Mouse (Mus musculus) hindbrain, embryonic 12.5 days (tissue): ENCODE measurements at regions not wholly inside any gene's neighbourhood (a gene's known extent, or its start where the extent isn't known, plus 50 kb on each side); places are given as distances from the start of the nearest gene placed in this dataset.

Experiments used
- ATAC-seq: fragments of 200-750 bp; cut with Nextera tagmentation; 2 replicates; pipeline ENCODE4 v1.8.0; 2017; ENCODE audit warnings: moderate TSS enrichment; ENCODE audit not compliant: low FRiP score
- H3K27ac ChIP-seq: fragments of 300-500 bp; sonication (generic); 2 replicates; pipeline ENCODE4 v1.5.1; 2016; ENCODE audit warnings: mild to moderate bottlenecking
- H3K27me3 ChIP-seq: fragments of 300-500 bp; sonication (generic); 2 replicates; pipeline ENCODE4 v1.6.1; 2016; ENCODE audit warnings: mild to moderate bottlenecking
- H3K36me3 ChIP-seq: fragments of 300-500 bp; sonication (generic); 2 replicates; pipeline ENCODE4 v1.6.1; 2016; ENCODE audit warnings: mild to moderate bottlenecking
- H3K4me1 ChIP-seq: fragments of 300-500 bp; sonication (generic); 2 replicates; pipeline ENCODE4 v1.6.1; 2016
- H3K4me2 ChIP-seq: fragments of 300-500 bp; sonication (generic); replicated peaks from 2 replicates; pipeline ENCODE4 v1.6.1; 2016; ENCODE audit warnings: mild to moderate bottlenecking
- H3K4me3 ChIP-seq: fragments of 300-500 bp; sonication (generic); 2 replicates; pipeline ENCODE4 v1.5.1; 2016; ENCODE audit warnings: mild to moderate bottlenecking
- H3K9ac ChIP-seq: fragments of 300-500 bp; sonication (generic); 2 replicates; pipeline ENCODE4 v1.6.1; 2016; ENCODE audit warnings: mild to moderate bottlenecking, moderate library complexity
- H3K9me3 ChIP-seq: fragments of 300-500 bp; sonication (generic); replicated peaks from 2 replicates; pipeline ENCODE4 v1.6.1; 2016; ENCODE audit warnings: mild to moderate bottlenecking
- WGBS: fragments of 180-500 bp; shearing (Covaris S2); methylation state at CpG from one replicate; pipeline ENCODE4 v1.1.7; 2016; 5-methylcytosine and 5-hydroxymethylcytosine counted together

DNA sequence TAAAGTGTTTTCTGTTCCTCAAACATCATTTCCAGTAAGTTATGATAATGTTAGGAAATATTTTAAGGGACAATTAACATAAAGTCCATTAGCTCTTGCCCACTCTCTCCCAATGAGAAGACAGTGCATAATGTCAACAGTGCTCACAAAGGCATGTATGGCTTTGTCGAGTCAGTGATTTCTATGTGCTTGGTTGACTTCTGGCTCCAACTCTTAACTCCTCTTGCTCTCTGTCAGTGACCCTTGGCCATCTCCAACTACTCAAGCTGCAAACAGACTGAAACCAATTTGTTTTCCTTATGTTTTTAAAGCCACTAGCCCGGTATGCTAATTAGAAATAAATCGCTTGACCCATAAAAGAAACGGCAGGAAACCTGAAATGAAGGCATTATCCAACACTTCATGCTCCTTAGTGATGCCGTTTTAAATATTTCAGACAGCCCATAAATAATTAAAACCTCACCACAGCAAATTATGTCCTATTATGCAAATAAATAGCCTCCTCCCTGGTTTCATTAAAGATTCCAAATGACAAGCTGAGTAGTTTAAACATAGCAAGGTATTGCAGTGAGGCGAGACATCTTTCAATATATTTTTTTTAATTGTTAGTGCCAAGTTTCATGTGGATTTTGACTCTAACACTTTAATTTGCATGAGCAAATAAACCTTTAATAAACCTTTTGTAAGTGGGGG, 1864.6 kb upstream of the Tenm3 start:
- Histone ChIP-seq H3K36me3 (no peaks in the 10 kb centered on the region), H3K9me3 (no peaks in the 10 kb centered on the region), H3K9ac (no peak overlapping the region), H3K4me1 (0 out of 2 replicates have a peak, but pooled peaks cover 4% of the 10 kb centered on the region), H3K4me2 (no peak overlapping the region), H3K4me3 (no peak overlapping the region), H3K27ac (no peak overlapping the region), H3K27me3 (no peaks in the 10 kb centered on the region)
- 24% methylated on average over 6 of the region's 6 CpGs for WGBS
- peak; percentile 80 for ATAC-seq

DNA sequence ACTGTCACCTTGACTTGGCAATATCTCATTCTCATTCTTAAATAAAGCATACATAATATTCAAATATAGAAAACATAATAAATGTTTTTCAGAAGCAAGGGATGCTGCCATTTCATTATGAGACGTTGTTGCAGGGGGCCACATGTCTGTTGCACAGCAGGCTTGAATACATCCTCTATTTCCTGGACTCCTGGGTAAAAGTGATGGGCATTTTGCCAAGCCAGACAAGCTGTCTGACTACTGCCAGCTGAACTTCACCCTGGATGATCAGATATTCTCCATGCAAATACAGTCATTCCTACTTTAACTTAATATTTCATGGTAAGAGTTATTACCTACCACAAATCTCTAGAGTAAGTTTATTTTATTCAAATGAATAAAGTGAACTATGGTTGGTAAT, 1860.5 kb upstream of the Tenm3 start:
- no peak overlapping the region for H3K27ac ChIP-seq
- H3K4me1 ChIP-seq = 0 out of 2 replicates have a peak, but pooled peaks cover 4% of the 10 kb centered on the region
- ATAC-seq = no peak
- no peaks in the 10 kb centered on the region for H3K27me3 ChIP-seq
- no peaks in the 10 kb centered on the region for H3K9me3 ChIP-seq
- H3K9ac ChIP-seq = no peak overlapping the region
- H3K36me3 ChIP-seq = no peaks in the 10 kb centered on the region
- WGBS = 39% methylated on average over 1 of the region's 1 CpGs
- no peak overlapping the region for H3K4me2 ChIP-seq
- H3K4me3 ChIP-seq = no peak overlapping the region

DNA sequence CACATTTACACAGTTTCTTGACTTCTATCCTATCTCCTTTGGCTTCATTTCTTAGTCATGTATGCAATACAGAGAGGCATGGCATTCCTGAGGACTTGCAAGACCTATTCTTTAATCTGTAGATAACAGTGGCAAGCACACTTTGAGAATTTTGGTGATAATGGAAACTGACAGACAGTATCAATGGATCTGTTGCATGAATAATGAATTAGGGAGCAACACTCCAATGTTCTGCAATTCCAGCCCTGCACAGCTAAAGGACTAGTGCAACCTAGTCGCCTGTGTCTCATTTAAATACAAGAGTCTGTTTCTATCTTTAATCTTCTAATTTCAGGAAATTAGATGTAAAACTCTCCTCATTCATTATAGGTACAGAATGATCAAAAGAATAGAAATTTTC, 1845.3 kb upstream of the Tenm3 start:
- no peaks in the 10 kb centered on the region for H3K9me3 ChIP-seq
- H3K4me3 ChIP-seq = no peak overlapping the region
- H3K4me1 ChIP-seq = no peaks in the 10 kb centered on the region
- no peak overlapping the region for H3K9ac ChIP-seq
- no peak overlapping the region for H3K27ac ChIP-seq
- WGBS = 53% methylated on average over 1 of the region's 1 CpGs
- no peaks in the 10 kb centered on the region for H3K27me3 ChIP-seq
- ATAC-seq = no peak
- H3K36me3 ChIP-seq = no peaks in the 10 kb centered on the region
- H3K4me2 ChIP-seq = no peak overlapping the region

DNA sequence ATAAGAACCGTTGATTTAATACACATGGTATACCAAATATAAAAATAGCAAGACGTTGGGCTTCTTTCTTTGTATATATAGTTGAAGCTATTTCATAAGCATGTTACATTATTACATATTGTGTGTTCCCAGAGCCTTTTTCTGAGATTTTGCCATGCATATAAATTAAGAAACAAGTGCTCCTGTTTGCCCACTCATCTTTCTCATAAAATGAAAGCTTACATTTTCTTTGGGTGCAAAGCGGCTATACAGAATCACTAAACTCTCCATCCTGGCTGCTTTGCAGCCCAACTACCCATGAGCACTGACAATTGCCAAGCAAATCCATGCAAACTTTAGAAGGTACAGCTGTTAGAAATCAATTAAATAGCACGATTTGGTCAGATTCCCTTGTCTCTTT, 1821.6 kb upstream of the Tenm3 start:
- no peak overlapping the region for H3K4me3 ChIP-seq
- H3K4me1 ChIP-seq = no peaks in the 10 kb centered on the region
- no peak for ATAC-seq
- no peaks in the 10 kb centered on the region for H3K36me3 ChIP-seq
- WGBS = 86% methylated on average over 4 of the region's 4 CpGs
- H3K9me3 ChIP-seq = no peaks in the 10 kb centered on the region
- no peak overlapping the region for H3K4me2 ChIP-seq
- no peaks in the 10 kb centered on the region for H3K27me3 ChIP-seq
- no peak overlapping the region for H3K27ac ChIP-seq
- H3K9ac ChIP-seq = no peak overlapping the region
